Comparison of ENCODE assay signal across 8 mouse cellular contexts in genomic region chr5:132542381-132543020, GRCm38 (mm10). TPM values are rescaled to one million over a fixed set of nuclear protein-coding genes. Genes with fewer than 3 reads are reported as not detected.
A peak's percentile ranks its signal among the peaks of the same experiment; 100 is the strongest.
DNase-seq lines count a peak whose midpoint lies in the region; ATAC-seq lines count a peak whose summit lies in the region.
"Had no signal": no experiment of that assay in that cellular context is flagged by ENCODE, and none has a peak within 500 bp of the region (broad histone marks: within the 10 kb centered on the region; RNA-seq: fewer than 3 reads in every experiment).

No protein-coding gene starts in this region.

- ATAC-seq in heart, embryonic 11.5 days (replicated peaks; ENCODE audit: insufficient number of reproducible peaks, low FRiP score, low TSS enrichment) = 0 out of 2 replicates have a peak, but pooled peaks have one; percentile 2
- peak; percentile 19; the same call in 1 of the 2 replicates for ATAC-seq in midbrain, embryonic 14.5 days (ENCODE audit: low FRiP score, low TSS enrichment)

- H3K4me3 ChIP-seq in heart, embryonic 11.5 days (ENCODE audit: low read depth, low read length) = peak overlapping the region; percentile 62
- peak overlapping the region; percentile 85 for H3K4me3 ChIP-seq in midbrain, embryonic 14.5 days (replicated peaks; ENCODE audit: low read depth, low read length)
- H3K4me3 ChIP-seq: myocyte had no signal

- H3K27me3 ChIP-seq in heart, embryonic 11.5 days (ENCODE audit: control insufficient read depth, insufficient read depth, low read length) = peaks cover 4% of the 10 kb centered on the region; the same call in 1 of the 2 replicates
- H3K27me3 ChIP-seq in midbrain, embryonic 14.5 days (ENCODE audit: control insufficient read depth, insufficient read depth, low read length) = no peaks in the 10 kb centered on the region

- peak; percentile 1 for DNase-seq in thymus, postnatal 25 days
- DNase-seq in thymus, postnatal 0 days (ENCODE audit: low spot score) = no peak
- peak; percentile 50 to 52 for DNase-seq in cerebellum, postnatal 25 days
- DNase-seq in kidney, postnatal 4 days = peak; percentile 47 to 64
- DNase-seq in midbrain, embryonic 14.5 days = peak; percentile 73
- peak; percentile 32 for DNase-seq in yolk sac, embryonic 10.5 days (ENCODE audit: low spot score)

- peak overlapping the region; percentile 79 for H3K9ac ChIP-seq in heart, embryonic 11.5 days (ENCODE audit: low read depth, low read length)
- H3K9ac ChIP-seq in midbrain, embryonic 14.5 days (replicated peaks; ENCODE audit: low read length) = peak overlapping the region; percentile 96

- no peaks in the 10 kb centered on the region for H3K9me3 ChIP-seq in heart, embryonic 11.5 days (replicated peaks; ENCODE audit: control insufficient read depth, low read length)
- no peaks in the 10 kb centered on the region for H3K9me3 ChIP-seq in midbrain, embryonic 14.5 days (ENCODE audit: control insufficient read depth, low read length)

- H3K4me1 ChIP-seq in heart, embryonic 11.5 days (ENCODE audit: control insufficient read depth, insufficient read depth, low read length) = no peaks in the 10 kb centered on the region; the same call in 1 of the 2 replicates
- H3K4me1 ChIP-seq in midbrain, embryonic 14.5 days (ENCODE audit: control insufficient read depth, insufficient read depth, low read length) = peaks cover 12% of the 10 kb centered on the region

- H3K27ac ChIP-seq in heart, embryonic 11.5 days (ENCODE audit: low read depth, low read length) = peak overlapping the region; percentile 87
- peak overlapping the region; percentile 91 for H3K27ac ChIP-seq in midbrain, embryonic 14.5 days (replicated peaks; ENCODE audit: low read depth, low read length)

- peak overlapping the region; percentile 84 for H3K4me2 ChIP-seq in heart, embryonic 11.5 days
- peak overlapping the region; percentile 71 for H3K4me2 ChIP-seq in midbrain, embryonic 14.5 days (ENCODE audit: low read length)

- WGBS in heart, embryonic 11.5 days (ENCODE audit: insufficient replicate concordance) = under 1% methylated on average over 28 of the region's 28 CpGs
- WGBS in midbrain, embryonic 14.5 days = under 1% methylated on average over 28 of the region's 28 CpGs

- H3K36me3 ChIP-seq in heart, embryonic 11.5 days (ENCODE audit: control insufficient read depth, insufficient read depth, low read length) = no peaks in the 10 kb centered on the region
- H3K36me3 ChIP-seq in midbrain, embryonic 14.5 days (ENCODE audit: control insufficient read depth, insufficient read depth, low read length) = no peaks in the 10 kb centered on the region

RNA-seq across cellular contexts. Expression of gene Auts2, which starts 0.6 kb away (rescaled TPM):
- 1.9 and 2.8 TPM in 2 replicates for polyA plus RNA-seq in thymus, postnatal 0 days (2015; fragmentation: Nextera tagmentation; extraction: Ambion mirVana)
- 17.7 and 19.8 TPM in 2 replicates for polyA plus RNA-seq in heart, embryonic 11.5 days (2014; fragmentation: Nextera tagmentation; extraction: Ambion mirVana)
- polyA plus RNA-seq in midbrain, embryonic 14.5 days (2014; fragmentation: Nextera tagmentation; extraction: Ambion mirVana) = 61.6 and 75.0 TPM in 2 replicates
